Mouse (Mus musculus) limb, embryonic 14.5 days (tissue): ENCODE measurements around the gene Susd2. TPM values are rescaled to one million over a fixed set of nuclear protein-coding genes. Genes with fewer than 3 reads are reported as not detected.

Experiments
- ATAC-seq: fragments of 200-750 bp; cut with Nextera tagmentation; 2 replicates; pipeline ENCODE4 v1.8.0; 2017; ENCODE audit warnings: low read depth, moderate number of reproducible peaks, moderate TSS enrichment; ENCODE audit not compliant: low FRiP score
- DNase-seq: peaks from one replicate; pipeline ENCODE4 v3.0.0-alpha.2; 2015; ENCODE audit warnings: low spot score
- H3K27ac ChIP-seq: fragments of 300-500 bp; sonication (generic); replicated peaks from 2 replicates; pipeline ENCODE4 v1.5.1; 2014; ENCODE audit warnings: low read depth, mild to moderate bottlenecking, low read length, moderate library complexity, mixed read lengths
- H3K27me3 ChIP-seq: fragments of 300-500 bp; sonication (generic); 2 replicates; pipeline ENCODE4 v1.6.1; 2014; ENCODE audit warnings: low read length, mixed read lengths; ENCODE audit not compliant: control insufficient read depth, insufficient read depth
- H3K36me3 ChIP-seq: fragments of 300-500 bp; sonication (generic); 2 replicates; pipeline ENCODE4 v1.6.1; 2014; ENCODE audit warnings: mild to moderate bottlenecking, low read length, moderate library complexity, mixed read lengths; ENCODE audit not compliant: control insufficient read depth, insufficient read depth
- H3K4me1 ChIP-seq: fragments of 300-500 bp; sonication (generic); 2 replicates; pipeline ENCODE4 v1.6.1; 2014; ENCODE audit warnings: antibody characterized with exemption, low read length, mixed read lengths; ENCODE audit not compliant: control insufficient read depth, insufficient read depth
- H3K4me2 ChIP-seq: fragments of 300-500 bp; sonication (generic); replicated peaks from 2 replicates; pipeline ENCODE4 v1.6.1; 2014; ENCODE audit warnings: low read depth, mild to moderate bottlenecking, low read length, moderate library complexity; ENCODE audit not compliant: severe bottlenecking
- H3K4me3 ChIP-seq: fragments of 300-500 bp; sonication (generic); replicated peaks from 2 replicates; pipeline ENCODE4 v1.5.1; 2014; ENCODE audit warnings: low read length
- H3K9ac ChIP-seq: fragments of 300-500 bp; sonication (generic); 2 replicates; pipeline ENCODE4 v1.6.1; 2014; ENCODE audit warnings: mild to moderate bottlenecking, low read depth, low read length, moderate library complexity; ENCODE audit not compliant: severe bottlenecking
- H3K9me3 ChIP-seq: fragments of 300-500 bp; sonication (generic); 2 replicates; pipeline ENCODE4 v1.6.1; 2016; ENCODE audit warnings: low read length; ENCODE audit not compliant: control insufficient read depth
- POLR2A ChIP-seq: fragments of 200-500 bp; IDR thresholded peaks from 2 replicates; pipeline ENCODE4 v1.8.0; 2012; ENCODE audit warnings: inconsistent platforms, mild to moderate bottlenecking, moderate library complexity, borderline replicate concordance; ENCODE audit not compliant: insufficient read depth, insufficient read length; ENCODE audit errors: extremely low read depth
- WGBS: fragments of 180-500 bp; shearing (Covaris S2); extraction: QIAGEN DNeasy Blood & Tissue Kit; methylation state at CpG from one replicate; pipeline ENCODE4 v1.1.7; 2014; 5-methylcytosine and 5-hydroxymethylcytosine counted together
- polyA plus RNA-seq, 2 experiments: library from polyadenylated mRNA; depleted of rRNA in 1 of 2; stranded (reverse) in 1 of 2; unstranded in 1 of 2; fragments of >200 nt; fragmentation: Nextera tagmentation in 1 of 2; extraction: Ambion mirVana in 1 of 2; gene quantifications; 2 replicates each; pipeline versions ENCODE4 v1.2.1 to v1.2.3; 2012 to 2014

The Susd2 gene
- polyA plus RNA-seq, 2 experiments: 5.3 to 6.3 TPM

- Histone ChIP-seq H3K27ac (no peak overlapping the region), H3K4me3 (no peak overlapping the region)
- WGBS: 62% methylated on average over 3 of the region's 3 CpGs
Observed at GRCm38 (mm10) chr10:75626991-75627390, 16.8 kb downstream of the Susd2 start.

DNA sequence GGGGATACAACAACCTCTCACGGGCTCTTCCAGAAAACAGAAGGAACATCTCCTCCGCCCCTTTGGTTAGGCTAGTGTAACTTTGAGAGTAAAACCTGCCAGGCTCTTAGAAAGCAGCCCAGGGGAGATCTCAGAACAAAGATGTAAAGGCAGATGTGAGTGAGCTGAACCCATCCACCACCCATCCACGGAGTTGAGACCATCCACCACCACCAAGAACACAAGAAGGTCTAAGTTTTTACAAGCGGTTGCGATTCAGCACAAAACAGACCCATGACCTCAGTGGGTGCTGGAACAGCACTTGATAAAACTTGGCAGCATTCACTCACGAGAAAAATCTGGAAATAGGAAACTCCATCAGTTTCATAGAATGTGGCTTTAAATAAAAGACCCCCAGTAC is 17.9 kb downstream of the Susd2 start:
- Histone ChIP-seq H3K9ac (no peak overlapping the region), H3K4me3 (no peak overlapping the region), H3K27me3 (no peaks in the 10 kb centered on the region), H3K27ac (no peak overlapping the region), H3K9me3 (no peaks in the 10 kb centered on the region), H3K36me3 (no peaks in the 10 kb centered on the region), H3K4me1 (no peaks in the 10 kb centered on the region), H3K4me2 (no peak overlapping the region)
- TF ChIP-seq POLR2A: no peak
- 40% methylated on average over 6 of the region's 6 CpGs for WGBS
- DNase-seq (no peak), ATAC-seq (no peak)

More at GRCm38 (mm10) chr10:75626991-75627390, 16.8 kb downstream of the Susd2 start:
- DNase-seq (no peak), ATAC-seq (no peak)
- no peak overlapping the region for H3K4me2 ChIP-seq
- no peaks in the 10 kb centered on the region for H3K4me1 ChIP-seq
- no peak for TF ChIP-seq POLR2A
- no peak overlapping the region for H3K9ac ChIP-seq
- H3K9me3 ChIP-seq: no peaks in the 10 kb centered on the region
- no peaks in the 10 kb centered on the region for H3K36me3 ChIP-seq
- no peaks in the 10 kb centered on the region for H3K27me3 ChIP-seq

DNA sequence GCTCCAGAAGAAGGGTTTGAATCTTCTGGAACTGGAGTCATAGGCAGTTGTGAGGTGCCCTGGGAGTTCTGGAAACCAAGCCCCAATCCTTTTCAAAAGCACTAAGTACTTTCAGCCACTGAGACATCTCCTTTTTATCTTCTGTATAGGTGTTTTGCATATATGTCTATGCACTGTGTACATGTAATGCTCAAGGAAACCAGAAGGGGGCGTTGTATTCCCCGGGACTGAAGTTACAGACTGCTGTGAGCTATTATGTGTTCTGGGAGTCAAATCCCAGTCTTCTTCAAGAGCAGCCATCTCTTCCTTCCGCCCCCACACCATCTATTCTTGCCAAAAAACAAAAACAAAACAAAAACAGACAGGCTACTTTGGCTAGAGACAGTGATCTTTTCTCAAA is 23.0 kb downstream of the Susd2 start:
- H3K27me3 ChIP-seq: no peaks in the 10 kb centered on the region
- no peak overlapping the region for H3K4me3 ChIP-seq
- H3K27ac ChIP-seq: no peak overlapping the region
- 59% methylated on average over 3 of the region's 3 CpGs for WGBS
- no peak for ATAC-seq
- no peaks in the 10 kb centered on the region for H3K36me3 ChIP-seq
- no peak overlapping the region for H3K4me2 ChIP-seq
- H3K4me1 ChIP-seq: no peaks in the 10 kb centered on the region
- no peak for TF ChIP-seq POLR2A
- no peak overlapping the region for H3K9ac ChIP-seq
- DNase-seq: no peak
- no peaks in the 10 kb centered on the region for H3K9me3 ChIP-seq

DNA sequence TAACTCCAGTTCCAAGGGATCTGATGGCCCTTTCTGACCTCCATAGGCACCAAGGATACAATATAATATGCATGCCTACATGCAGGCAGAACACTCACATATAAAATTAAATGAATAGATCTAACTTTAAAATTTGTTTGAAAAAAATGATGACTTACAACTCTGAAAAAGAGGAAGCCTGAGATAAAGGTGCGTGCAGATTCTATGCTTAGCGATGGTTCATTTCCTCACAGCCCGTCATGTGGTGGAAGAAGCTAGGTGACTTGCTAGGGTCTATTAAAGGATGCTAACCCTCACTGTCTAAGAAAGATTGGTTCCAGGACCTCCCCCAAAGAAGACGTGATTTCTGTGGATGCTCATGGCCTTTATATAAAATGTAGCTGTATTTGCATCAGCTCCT is 27.8 kb downstream of the Susd2 start:
- ATAC-seq (no peak), DNase-seq (no peak)
- Histone ChIP-seq H3K4me1 (no peaks in the 10 kb centered on the region), H3K27me3 (no peaks in the 10 kb centered on the region), H3K4me3 (no peak overlapping the region), H3K4me2 (no peak overlapping the region), H3K9me3 (no peaks in the 10 kb centered on the region), H3K36me3 (no peaks in the 10 kb centered on the region), H3K27ac (no peak overlapping the region), H3K9ac (no peak overlapping the region)
- 88% methylated on average over 4 of the region's 4 CpGs for WGBS
- no peak for TF ChIP-seq POLR2A

GRCm38 (mm10) chr10:75610486-75610885 is 33.3 kb downstream of the Susd2 start:
- TF ChIP-seq POLR2A: no peak
- no peak overlapping the region for H3K4me2 ChIP-seq
- H3K36me3 ChIP-seq: no peaks in the 10 kb centered on the region
- no peak for DNase-seq
- H3K4me1 ChIP-seq: no peaks in the 10 kb centered on the region
- no peak overlapping the region for H3K9ac ChIP-seq
- H3K27me3 ChIP-seq: no peaks in the 10 kb centered on the region
- WGBS: 53% methylated on average over 7 of the region's 7 CpGs
- H3K9me3 ChIP-seq: no peaks in the 10 kb centered on the region
- H3K27ac ChIP-seq: no peak overlapping the region
- no peak for ATAC-seq
- H3K4me3 ChIP-seq: no peak overlapping the region

DNA sequence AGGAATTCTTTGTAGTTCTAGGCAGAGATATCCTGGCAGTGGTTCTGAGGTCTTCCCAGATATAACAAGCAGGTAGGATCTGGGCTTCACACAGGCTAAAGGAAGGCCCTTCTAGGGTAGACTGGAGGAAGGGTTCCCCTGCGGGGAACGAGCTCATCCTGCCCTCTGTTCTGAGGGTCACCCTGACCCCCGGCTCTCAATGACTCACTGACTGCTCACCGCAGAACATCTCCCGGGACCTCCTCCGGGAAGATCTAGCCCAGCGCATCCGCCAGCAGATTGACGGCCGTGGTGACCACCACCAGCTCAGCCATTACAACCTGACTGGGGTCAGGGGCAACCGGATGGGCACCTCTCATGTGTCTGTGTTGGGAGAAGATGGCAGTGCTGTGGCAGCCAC is 34.8 kb downstream of the Susd2 start:
- no peak overlapping the region for H3K27ac ChIP-seq
- WGBS: 81% methylated on average over 11 of the region's 11 CpGs
- H3K9me3 ChIP-seq: no peaks in the 10 kb centered on the region
- TF ChIP-seq POLR2A: no peak
- H3K36me3 ChIP-seq: no peaks in the 10 kb centered on the region
- no peaks in the 10 kb centered on the region for H3K4me1 ChIP-seq
- DNase-seq (no peak), ATAC-seq (no peak)
- no peaks in the 10 kb centered on the region for H3K27me3 ChIP-seq
- no peak overlapping the region for H3K9ac ChIP-seq
- H3K4me3 ChIP-seq: no peak overlapping the region
- no peak overlapping the region for H3K4me2 ChIP-seq
